Mouse (Mus musculus) lung, postnatal 10 days (tissue): ENCODE measurements at regions not wholly inside any gene's neighbourhood (a gene's known extent, or its start where the extent isn't known, plus 50 kb on each side); places are given as distances from the start of the nearest gene placed in this dataset.

Experiments
- DNase-seq: peaks from one replicate; pipeline ENCODE4 v3.0.0; 2021

- DNase-seq: no peak
Measured at GRCm38 (mm10) chr11:50547776-50548175, 54.1 kb upstream of the Adamts2 start.

DNA sequence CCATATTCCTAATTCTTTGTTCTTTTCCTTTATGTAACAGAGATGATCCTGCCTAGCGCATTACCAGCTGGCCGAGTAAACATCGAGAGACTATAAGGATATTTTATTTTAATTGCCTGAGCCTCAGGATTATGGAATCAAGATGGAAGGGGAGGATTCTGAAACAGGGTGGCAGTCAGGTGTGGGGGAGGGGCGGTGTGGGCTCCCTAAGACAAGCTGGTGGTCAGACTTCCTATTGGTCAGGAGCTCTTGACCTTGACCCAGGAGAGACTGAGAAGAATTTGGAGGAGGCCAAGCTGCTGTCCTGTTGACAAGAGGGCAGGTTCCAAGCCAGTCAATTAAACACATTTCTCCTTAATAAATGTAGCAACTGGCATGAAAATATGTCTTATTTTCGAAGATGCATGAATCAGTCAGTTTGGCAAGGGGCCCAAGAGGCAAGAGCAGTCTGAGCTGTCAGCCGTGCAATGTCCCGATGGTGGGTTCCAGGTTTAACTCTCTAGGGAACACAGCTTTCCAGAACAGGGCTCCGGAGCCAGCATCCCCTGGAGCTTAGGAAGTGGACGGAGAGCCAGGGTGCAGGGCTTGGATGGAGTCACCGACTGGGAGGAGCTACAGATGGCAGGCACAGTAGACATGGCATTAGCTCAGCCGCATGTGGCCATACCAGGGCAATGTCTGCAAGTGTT is 55.3 kb upstream of the Adamts2 start:
- peak; percentile 49 for DNase-seq

DNA sequence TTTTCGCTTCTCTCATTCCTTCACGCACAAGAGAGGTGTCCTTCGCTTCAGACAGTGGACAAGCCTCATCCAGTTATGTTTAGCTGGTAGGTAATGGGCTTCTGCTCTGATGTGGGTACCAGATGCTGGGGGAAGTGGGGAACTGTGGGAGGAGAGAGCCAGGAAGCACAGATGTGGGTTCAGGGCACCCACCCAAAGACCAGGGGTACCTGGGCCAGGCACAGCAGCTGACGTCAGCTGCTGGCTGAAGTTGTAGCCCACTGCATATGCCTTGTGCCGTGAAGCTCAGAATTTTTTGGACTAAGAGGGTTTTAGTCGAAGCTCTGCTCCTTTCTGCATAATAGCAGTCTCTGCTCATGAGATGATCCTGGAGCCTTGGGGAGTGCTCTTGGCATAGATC is 56.5 kb upstream of the Adamts2 start:
- no peak for DNase-seq

GRCm38 (mm10) chr11:50540136-50540535 is 61.7 kb upstream of the Adamts2 start:
- DNase-seq: peak; percentile 76

DNA sequence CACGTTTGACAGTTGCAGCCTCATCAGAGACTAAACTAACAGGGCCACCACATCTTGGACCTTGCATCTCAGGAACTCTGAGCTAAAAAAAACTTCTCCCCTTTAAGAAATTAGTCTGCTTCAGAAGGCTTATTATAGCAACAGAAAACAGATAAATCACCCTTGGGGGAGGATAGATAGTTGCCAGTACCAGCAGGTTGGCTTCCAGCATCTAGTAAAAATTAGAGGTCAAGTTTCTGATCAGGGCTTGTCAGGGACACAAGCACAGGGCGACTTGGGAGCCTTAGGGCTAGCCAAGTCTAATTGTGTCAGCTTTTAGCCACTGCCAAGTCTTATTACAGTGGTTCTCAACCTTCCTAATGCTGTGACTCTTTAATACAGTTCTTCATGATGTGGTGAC is 67.6 kb upstream of the Adamts2 start:
- no peak for DNase-seq

GRCm38 (mm10) chr11:50527923-50528322 is 74.0 kb upstream of the Adamts2 start:
- no peak for DNase-seq

DNA sequence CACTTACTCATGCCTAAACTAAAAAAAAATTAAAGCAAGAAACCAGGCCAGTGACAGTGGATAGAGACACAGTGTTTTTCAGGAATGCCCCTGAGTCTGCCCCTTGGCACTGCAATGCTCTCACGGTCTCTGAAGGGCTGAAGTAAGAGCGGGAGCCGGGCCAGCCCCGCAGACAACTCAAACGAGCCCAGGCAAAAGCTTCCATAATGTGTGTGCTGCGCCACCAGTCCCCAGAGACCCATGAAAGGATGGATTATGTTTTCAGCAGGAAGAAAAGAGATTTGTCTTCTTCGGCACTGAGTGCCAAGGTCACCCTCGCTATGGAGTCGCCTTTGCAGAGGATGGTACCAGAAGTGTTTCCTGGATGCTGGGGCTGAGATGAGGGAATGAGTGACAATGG is 81.7 kb upstream of the Adamts2 start:
- no peak for DNase-seq

DNA sequence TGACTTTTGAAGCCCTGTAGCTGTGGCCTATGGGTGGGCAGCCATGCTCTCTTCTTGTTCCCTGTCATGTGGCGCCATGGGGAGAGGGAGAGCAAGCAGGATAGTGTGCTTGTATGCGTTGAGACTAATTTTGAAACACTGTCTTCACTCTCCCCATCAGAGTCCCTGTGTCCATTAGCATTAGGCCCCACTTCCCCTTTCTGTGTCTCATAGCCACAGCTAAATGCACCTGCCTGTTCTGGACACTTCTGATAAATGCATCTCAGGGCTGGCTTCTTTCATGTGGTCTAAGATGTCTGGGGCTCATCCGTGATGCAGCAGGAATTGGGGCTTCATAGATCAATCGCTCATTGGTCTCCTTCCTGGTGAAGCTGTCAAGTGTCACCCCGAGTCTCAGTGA is 77.0 kb upstream of the Rufy1 start:
- no peak for DNase-seq

DNA sequence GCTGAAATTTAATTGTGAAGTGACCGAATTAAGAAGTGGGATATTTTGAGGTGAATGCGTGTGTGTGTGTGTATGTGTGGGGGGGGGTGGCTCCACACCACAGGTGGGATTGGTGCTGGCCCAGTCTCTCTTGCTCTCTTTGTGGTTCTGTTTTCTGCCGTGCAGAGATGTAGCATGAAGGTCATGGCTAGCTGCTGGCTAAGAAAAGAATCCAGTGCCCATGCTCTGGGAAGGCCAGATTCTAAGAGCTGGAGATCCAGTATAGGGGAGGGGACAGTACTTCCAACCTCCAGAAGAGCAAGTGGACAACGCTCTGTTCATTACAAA is 76.5 kb upstream of the Rufy1 start:
- no peak for DNase-seq

DNA sequence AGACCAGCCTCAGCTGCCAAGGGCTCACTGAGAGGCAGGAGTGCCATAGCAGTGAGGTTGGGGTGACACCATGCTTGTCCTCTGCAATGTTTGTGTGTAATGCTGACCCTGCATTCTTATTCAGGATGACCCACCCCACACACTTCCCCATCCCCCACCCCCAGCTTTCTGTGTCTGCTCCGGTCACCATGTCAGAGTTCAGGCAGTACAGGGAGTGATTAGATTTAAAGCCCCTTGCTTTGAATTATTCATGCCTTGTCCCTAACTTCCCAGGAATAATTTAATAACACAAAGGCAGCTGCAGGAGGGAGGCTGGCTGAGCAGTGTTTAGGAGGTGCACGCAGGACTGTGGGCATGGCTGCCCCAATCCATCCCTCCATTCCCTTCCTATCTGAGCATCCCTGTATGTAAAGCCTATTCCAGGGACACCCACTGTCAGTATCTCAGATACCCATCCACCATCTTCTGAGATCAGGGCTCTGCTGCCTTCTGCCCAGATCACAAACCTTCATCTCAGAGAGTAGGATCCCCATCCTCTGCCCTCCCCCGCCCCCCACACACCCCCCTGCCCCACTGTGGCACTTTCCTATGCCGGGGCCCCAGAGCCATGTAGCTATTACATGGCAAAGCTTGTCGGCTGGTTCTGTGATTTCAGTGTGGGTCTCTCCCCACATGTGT is 76.0 kb upstream of the Rufy1 start:
- no peak for DNase-seq

DNA sequence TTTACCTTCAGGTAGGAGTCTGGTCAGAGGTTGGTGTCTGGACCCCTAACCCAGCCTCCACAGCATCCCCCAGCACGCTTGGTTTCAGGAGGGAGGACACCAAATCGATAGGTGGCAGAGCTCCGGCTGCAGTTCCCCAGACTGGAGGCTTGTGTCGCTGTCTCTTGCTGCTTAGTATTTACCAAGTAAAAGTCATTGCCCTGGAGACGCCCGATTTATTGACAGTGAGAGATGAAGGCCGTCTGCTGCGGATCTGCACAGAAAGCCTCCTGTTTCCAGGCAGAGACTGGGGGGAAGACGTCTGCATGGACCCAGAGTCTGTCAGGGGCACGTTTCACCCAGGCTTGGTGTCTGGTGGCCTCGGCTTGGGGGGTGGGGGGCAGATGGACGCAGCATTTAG is 70.4 kb upstream of the Rufy1 start:
- peak; percentile 65 for DNase-seq

DNA sequence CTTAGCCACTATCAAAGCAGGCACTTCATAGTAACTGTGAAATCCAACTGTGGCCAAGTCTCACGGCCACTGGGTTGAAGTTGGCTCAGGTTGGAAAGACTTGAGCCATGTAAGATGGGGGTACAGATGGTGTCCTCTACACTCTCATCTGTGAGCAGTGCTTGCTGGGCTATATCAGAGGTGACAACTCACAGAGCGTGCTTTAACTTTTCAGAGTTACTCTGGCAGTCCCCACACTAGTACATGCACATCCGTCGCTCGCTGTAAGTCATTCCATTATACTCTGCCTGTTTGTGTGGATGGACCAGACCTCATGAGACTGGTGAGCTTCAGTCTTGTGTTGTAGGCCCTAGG is 62.2 kb upstream of the Rufy1 start:
- DNase-seq: no peak

DNA sequence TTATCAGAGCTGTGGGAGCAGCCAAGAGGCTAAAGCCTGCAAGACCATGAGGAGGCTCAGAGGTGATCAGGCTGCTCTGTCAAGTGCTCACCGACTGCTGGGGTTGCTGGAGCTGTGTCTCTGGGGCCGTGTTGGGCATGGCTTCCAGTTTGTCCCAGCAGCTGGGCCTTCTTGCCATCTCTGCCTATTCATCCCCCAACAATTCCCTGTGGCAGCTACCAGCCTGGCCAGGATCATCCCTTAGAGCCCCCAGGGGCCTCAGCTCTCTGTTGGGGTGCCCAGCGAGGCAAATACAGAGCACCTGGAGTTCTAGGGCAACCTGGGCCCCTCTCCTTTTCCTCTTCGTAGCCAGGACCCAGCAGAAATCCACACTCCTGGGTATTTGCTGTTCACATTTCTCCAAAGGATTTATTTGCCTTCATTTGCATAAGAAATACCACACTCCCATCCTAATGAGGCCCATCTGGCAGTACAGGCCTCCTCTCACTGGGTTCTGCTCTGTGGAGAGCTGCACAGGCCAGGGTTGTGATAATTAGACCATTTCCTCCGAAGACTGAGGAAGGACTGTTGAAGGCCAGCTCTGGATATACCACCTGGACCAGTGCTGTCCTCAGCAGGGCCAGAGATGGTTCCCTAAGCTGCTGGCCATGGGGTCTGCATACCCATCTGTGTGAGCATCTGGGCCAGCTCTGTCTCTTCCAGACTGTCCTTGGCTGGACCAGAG is 61.6 kb upstream of the Rufy1 start:
- no peak for DNase-seq

GRCm38 (mm10) chr11:50483821-50484220 is 52.9 kb upstream of the Rufy1 start:
- DNase-seq: peak; percentile 24

DNA sequence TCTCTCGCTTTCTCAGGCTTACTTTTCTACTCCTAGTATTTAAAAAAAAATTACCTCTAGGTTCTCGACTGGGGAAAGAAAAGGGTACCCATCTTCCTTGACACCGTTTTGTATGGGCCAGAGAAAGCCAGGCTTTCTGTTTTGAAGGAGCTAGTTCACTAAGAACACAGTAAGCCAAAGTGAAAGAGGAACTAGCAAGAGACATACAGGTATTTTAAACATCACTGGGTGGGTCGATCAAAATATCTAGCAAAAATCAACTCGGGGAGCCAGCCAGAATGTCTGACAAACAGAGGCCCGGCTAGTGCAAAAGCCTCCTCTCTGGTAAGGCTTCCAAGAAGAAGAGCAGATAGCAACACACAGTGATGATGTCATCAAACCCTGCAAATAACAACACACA is 52.2 kb upstream of the Rufy1 start:
- no peak for DNase-seq

DNA sequence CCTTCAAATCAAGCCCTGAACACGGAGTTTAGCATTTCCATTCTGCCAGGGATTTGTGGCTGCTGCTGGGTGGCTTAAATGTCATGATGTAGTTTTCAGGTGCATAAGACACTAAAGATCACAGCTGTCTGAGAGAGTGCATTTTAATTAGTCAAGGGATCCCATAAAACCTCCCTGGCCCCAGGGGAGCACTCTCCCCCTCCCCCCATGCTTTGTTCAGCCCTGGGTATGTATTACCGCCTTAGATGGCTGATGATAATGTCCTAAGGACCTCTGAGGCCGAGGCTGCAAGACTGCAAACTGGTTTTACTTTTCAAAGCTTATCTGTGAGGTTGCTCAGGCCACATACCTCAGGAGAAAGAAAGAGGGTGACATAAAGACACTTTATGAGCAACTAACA is 51.7 kb upstream of the Rufy1 start:
- no peak for DNase-seq
